Mouse (Mus musculus): ENCODE data around the gene Pdxdc1. TPM values are rescaled to one million over a fixed set of nuclear protein-coding genes. Genes with fewer than 3 reads are reported as not detected.

Pdxdc1 gene
- polyA plus RNA-seq, 1 experiment from 2014 or later, result 65.5 TPM

- Histone ChIP-seq H3K4me2 (no peak overlapping the region), H3K27ac (replicated peaks) (no peak overlapping the region), H3K9me3 (no peaks in the 10 kb centered on the region), H3K9ac (no peak overlapping the region), H3K4me1 (no peaks in the 10 kb centered on the region), H3K36me3 (peaks cover 100% of the 10 kb centered on the region), H3K27me3 (replicated peaks) (no peaks in the 10 kb centered on the region), H3K4me3 (no peak overlapping the region)
- WGBS, result 89% methylated on average over 3 of the region's 3 CpGs
- ATAC-seq (ENCODE audit: extremely low read depth, insufficient number of reproducible peaks, low FRiP score, low TSS enrichment), result no peak
These were observed 62.0 kb downstream of the Pdxdc1 start for GRCm38 (mm10) chr16:13840956-13841355.

DNA sequence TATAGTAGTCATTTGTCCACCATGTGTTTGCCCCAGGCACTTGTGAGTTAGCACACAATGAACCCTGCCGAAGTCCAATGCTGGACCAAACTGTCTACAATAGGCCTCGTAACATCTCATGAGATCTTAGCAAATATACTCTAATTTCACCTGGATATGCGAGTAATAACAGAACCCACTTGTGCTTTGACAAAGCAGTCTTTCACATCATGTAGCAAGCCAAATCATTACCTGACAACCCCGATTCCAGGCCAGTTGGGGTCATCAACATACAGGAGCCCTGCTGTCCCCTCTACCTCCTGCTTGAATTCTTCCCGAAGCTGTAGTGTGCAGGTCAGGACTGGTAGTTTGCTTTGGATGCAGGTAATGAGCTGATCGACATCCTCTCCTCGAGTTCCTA is 62.9 kb downstream of the Pdxdc1 start:
- H3K4me1 ChIP-seq, result no peaks in the 10 kb centered on the region
- 90% methylated on average over 7 of the region's 7 CpGs for WGBS
- H3K9ac ChIP-seq, result no peak overlapping the region
- H3K27me3 ChIP-seq (replicated peaks), result no peaks in the 10 kb centered on the region
- no peak overlapping the region for H3K4me2 ChIP-seq
- no peaks in the 10 kb centered on the region for H3K9me3 ChIP-seq
- H3K36me3 ChIP-seq, result peaks cover 99% of the 10 kb centered on the region
- H3K27ac ChIP-seq (replicated peaks), result no peak overlapping the region
- ATAC-seq (ENCODE audit: extremely low read depth, insufficient number of reproducible peaks, low FRiP score, low TSS enrichment), result no peak
- H3K4me3 ChIP-seq, result no peak overlapping the region

DNA sequence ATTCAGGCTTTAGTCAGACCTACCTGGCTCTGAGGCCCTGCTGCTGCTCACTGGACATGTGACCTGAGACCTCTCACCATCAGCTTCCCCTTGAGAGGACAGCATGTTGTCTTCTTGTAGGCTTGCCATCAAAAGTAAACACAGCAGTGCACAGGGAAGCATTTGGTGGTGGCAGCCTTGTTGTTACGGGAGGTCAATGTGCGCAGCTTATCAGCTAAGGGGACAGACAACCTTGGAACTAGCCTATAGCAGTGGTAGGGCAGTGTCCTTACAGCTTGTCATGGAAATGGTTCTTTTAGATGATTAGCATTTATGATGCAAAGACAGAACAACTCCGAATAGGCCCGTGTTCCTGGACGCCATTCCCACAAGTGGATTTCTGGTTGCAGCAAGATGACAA is 68.5 kb downstream of the Pdxdc1 start:
- Histone ChIP-seq H3K9ac (no peak overlapping the region), H3K27me3 (replicated peaks) (no peaks in the 10 kb centered on the region), H3K4me1 (no peaks in the 10 kb centered on the region), H3K4me3 (no peak overlapping the region), H3K36me3 (peaks cover 97% of the 10 kb centered on the region), H3K4me2 (no peak overlapping the region), H3K27ac (replicated peaks) (no peak overlapping the region), H3K9me3 (no peaks in the 10 kb centered on the region)
- no peak for ATAC-seq (ENCODE audit: extremely low read depth, insufficient number of reproducible peaks, low FRiP score, low TSS enrichment)
- 88% methylated on average over 5 of the region's 5 CpGs for WGBS

- no peak overlapping the region for H3K27ac ChIP-seq (replicated peaks)
- WGBS, result 84% methylated on average over 5 of the region's 5 CpGs
- no peaks in the 10 kb centered on the region for H3K9me3 ChIP-seq
- H3K9ac ChIP-seq, result no peak overlapping the region
- no peaks in the 10 kb centered on the region for H3K27me3 ChIP-seq (replicated peaks)
- H3K4me1 ChIP-seq, result peaks cover 4% of the 10 kb centered on the region
- peaks cover 97% of the 10 kb centered on the region for H3K36me3 ChIP-seq
- ATAC-seq (ENCODE audit: extremely low read depth, insufficient number of reproducible peaks, low FRiP score, low TSS enrichment), result no peak
- no peak overlapping the region for H3K4me2 ChIP-seq
- H3K4me3 ChIP-seq, result no peak overlapping the region
These were observed 71.3 kb downstream of the Pdxdc1 start for GRCm38 (mm10) chr16:13831606-13832005.

DNA sequence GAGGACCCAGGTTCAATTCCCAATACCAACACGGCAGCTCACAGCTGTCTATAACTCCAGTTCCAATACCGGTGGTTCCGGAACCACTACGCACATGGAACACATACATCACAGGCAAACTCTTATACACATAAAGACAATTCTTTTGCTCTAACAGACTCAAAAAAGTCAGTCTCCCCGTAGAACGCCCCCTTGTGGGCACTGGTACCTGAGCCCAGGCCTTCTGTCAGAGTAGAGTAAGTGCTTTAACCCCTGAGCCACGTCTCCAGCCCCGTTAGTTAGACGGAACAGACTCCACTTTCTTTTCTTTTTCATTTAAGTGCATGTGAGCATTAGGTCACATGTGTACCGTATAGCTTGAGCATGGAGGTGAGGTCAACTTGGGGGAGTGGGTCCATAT is 72.5 kb downstream of the Pdxdc1 start:
- H3K4me2 ChIP-seq, result no peak overlapping the region
- peaks cover 15% of the 10 kb centered on the region for H3K4me1 ChIP-seq
- peaks cover 93% of the 10 kb centered on the region for H3K36me3 ChIP-seq
- H3K27ac ChIP-seq (replicated peaks), result no peak overlapping the region
- H3K27me3 ChIP-seq (replicated peaks), result no peaks in the 10 kb centered on the region
- H3K4me3 ChIP-seq, result no peak overlapping the region
- ATAC-seq (ENCODE audit: extremely low read depth, insufficient number of reproducible peaks, low FRiP score, low TSS enrichment), result no peak
- no peaks in the 10 kb centered on the region for H3K9me3 ChIP-seq
- no peak overlapping the region for H3K9ac ChIP-seq
- WGBS, result 86% methylated on average over 10 of the region's 10 CpGs

GRCm38 (mm10) chr16:13826511-13826910 is 76.4 kb downstream of the Pdxdc1 start:
- no peaks in the 10 kb centered on the region for H3K9me3 ChIP-seq
- peaks cover 63% of the 10 kb centered on the region for H3K36me3 ChIP-seq
- WGBS, result 72% methylated on average over 4 of the region's 4 CpGs
- H3K4me3 ChIP-seq, result no peak overlapping the region
- H3K27ac ChIP-seq (replicated peaks), result no peak overlapping the region
- H3K27me3 ChIP-seq (replicated peaks), result no peaks in the 10 kb centered on the region
- peaks cover 21% of the 10 kb centered on the region for H3K4me1 ChIP-seq
- H3K4me2 ChIP-seq, result no peak overlapping the region
- no peak overlapping the region for H3K9ac ChIP-seq
- ATAC-seq (ENCODE audit: extremely low read depth, insufficient number of reproducible peaks, low FRiP score, low TSS enrichment), result no peak

DNA sequence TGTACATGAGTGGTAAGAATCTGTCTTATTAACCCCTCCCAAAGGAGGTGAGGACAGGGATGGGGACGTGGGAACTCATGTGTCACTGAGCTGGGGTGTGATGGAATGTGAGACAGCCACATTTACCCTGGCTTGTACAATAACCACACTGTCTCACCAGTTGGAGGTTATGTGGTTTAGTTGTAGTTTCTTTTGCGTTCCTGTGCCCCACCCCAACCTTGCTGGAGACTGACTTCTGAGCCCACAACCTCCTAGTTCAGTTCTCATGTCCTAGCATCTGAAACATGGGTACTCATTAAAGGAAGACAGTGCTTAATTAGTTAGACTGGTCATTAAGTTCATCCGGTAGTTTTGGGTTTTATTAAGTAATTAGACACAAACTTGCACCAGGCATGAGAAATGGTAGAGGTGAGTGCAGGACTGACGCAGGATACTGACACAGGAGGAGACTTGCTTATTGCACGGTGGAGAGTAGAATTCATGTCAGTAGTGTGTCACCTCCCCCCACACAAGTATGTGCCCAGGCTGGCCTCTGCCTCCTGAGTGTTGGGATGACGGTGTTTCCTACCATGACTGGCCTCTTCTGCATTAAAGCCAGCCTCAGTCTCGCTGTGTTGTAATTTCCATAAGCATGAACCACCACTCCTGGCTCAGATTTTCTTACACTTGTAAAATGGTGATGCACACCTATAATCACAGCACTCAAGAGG is 77.0 kb downstream of the Pdxdc1 start:
- Histone ChIP-seq H3K27me3 (replicated peaks) (no peaks in the 10 kb centered on the region), H3K4me1 (peaks cover 21% of the 10 kb centered on the region), H3K4me2 (no peak overlapping the region), H3K36me3 (peaks cover 60% of the 10 kb centered on the region), H3K9ac (no peak overlapping the region), H3K9me3 (no peaks in the 10 kb centered on the region), H3K4me3 (no peak overlapping the region), H3K27ac (replicated peaks) (no peak overlapping the region; the same call in 1 of the 2 replicates)
- 55% methylated on average over 7 of the region's 7 CpGs for WGBS
- ATAC-seq (ENCODE audit: extremely low read depth, insufficient number of reproducible peaks, low FRiP score, low TSS enrichment), result peak; percentile 20; the same call in 1 of the 2 replicates

- Histone ChIP-seq H3K27ac (replicated peaks) (no peak overlapping the region), H3K9ac (peak overlapping the region; percentile 89; the same call in 1 of the 2 replicates), H3K4me1 (peaks cover 29% of the 10 kb centered on the region), H3K36me3 (peaks cover 22% of the 10 kb centered on the region), H3K4me2 (peak overlapping the region; percentile 76), H3K9me3 (no peaks in the 10 kb centered on the region), H3K4me3 (0 out of 2 replicates have a peak overlapping the region, but pooled peaks have one; percentile 72), H3K27me3 (replicated peaks) (no peaks in the 10 kb centered on the region)
- ATAC-seq (ENCODE audit: extremely low read depth, insufficient number of reproducible peaks, low FRiP score, low TSS enrichment), result no peak
- WGBS, result 87% methylated on average over 5 of the region's 5 CpGs
These were observed 82.2 kb downstream of the Pdxdc1 start for GRCm38 (mm10) chr16:13820771-13821170.

- 26% methylated on average over 12 of the region's 12 CpGs for WGBS
- Histone ChIP-seq H3K27ac (replicated peaks) (peak overlapping the region; percentile 98), H3K27me3 (replicated peaks) (no peaks in the 10 kb centered on the region), H3K4me2 (peak overlapping the region; percentile 76), H3K9ac (peak overlapping the region; percentile 89), H3K4me3 (peak overlapping the region; percentile 72), H3K4me1 (peaks cover 25% of the 10 kb centered on the region), H3K36me3 (peaks cover 28% of the 10 kb centered on the region), H3K9me3 (no peaks in the 10 kb centered on the region)
- no peak for ATAC-seq (ENCODE audit: extremely low read depth, insufficient number of reproducible peaks, low FRiP score, low TSS enrichment)
These were observed 83.0 kb downstream of the Pdxdc1 start for GRCm38 (mm10) chr16:13819806-13820500.

DNA sequence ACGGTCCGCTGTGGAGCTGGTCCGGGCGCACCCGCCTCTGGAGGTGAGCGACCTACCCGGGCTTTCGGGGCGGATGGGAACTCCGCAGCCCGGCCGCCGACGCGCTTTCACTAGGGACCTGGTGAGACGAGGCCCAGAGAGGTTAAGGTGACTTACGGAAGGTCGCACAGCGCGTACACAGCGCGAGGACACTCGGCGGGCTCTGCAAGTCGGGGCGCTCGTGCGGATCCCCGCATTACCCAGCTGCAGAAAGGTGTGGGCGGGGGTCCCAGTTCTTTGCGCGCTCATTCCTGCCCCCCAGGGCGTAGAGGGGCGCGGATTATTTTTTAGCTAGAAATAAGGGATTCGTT is 83.6 kb downstream of the Pdxdc1 start:
- WGBS, result 0% methylated on average over 36 of the region's 36 CpGs
- Histone ChIP-seq H3K4me2 (peak overlapping the region; percentile 76), H3K9ac (peak overlapping the region; percentile 89), H3K4me3 (peak overlapping the region; percentile 72), H3K36me3 (peaks cover 32% of the 10 kb centered on the region), H3K27me3 (replicated peaks) (no peaks in the 10 kb centered on the region), H3K4me1 (peaks cover 25% of the 10 kb centered on the region), H3K27ac (replicated peaks) (peak overlapping the region; percentile 98), H3K9me3 (no peaks in the 10 kb centered on the region)
- no peak for ATAC-seq (ENCODE audit: extremely low read depth, insufficient number of reproducible peaks, low FRiP score, low TSS enrichment)

GRCm38 (mm10) chr16:13818560-13819393 is 84.2 kb downstream of the Pdxdc1 start, which contains the start of gene Ntan1:
Ntan1 (plus strand) TSS chr16:13818845.
- H3K27me3 ChIP-seq (replicated peaks), result no peaks in the 10 kb centered on the region
- WGBS, result under 1% methylated on average over 58 of the region's 58 CpGs
- H3K4me2 ChIP-seq, result peak within 1 kb of the TSS; percentile 76
- peak within 1 kb of the TSS; percentile 98 for H3K27ac ChIP-seq (replicated peaks)
- H3K4me3 ChIP-seq, result peak within 1 kb of the TSS; percentile 72
- peaks cover 25% of the 10 kb centered on the region for H3K4me1 ChIP-seq
- ATAC-seq (ENCODE audit: extremely low read depth, insufficient number of reproducible peaks, low FRiP score, low TSS enrichment), result peak; percentile 97
- H3K36me3 ChIP-seq, result peaks cover 35% of the 10 kb centered on the region
- peak within 1 kb of the TSS; percentile 89 for H3K9ac ChIP-seq
- no peaks in the 10 kb centered on the region for H3K9me3 ChIP-seq

Data from heart, embryonic 13.5 days (tissue).